Mouse (Mus musculus): ENCODE measurements around the gene Muc2. TPM values are rescaled to one million over a fixed set of nuclear protein-coding genes. Genes with fewer than 3 reads are reported as not detected.

Gene Muc2
- polyA plus RNA-seq (2014; fragmentation: Illumina TruSeq; extraction: RNeasy Lipid Tissue Mini Kit (QIAGEN cat#74804)), result not detected

GRCm38 (mm10) chr7:141690040-141690439 is at the start of gene Muc2:
TSS of gene Muc2 (plus strand) at chr7:141690340.

DNA sequence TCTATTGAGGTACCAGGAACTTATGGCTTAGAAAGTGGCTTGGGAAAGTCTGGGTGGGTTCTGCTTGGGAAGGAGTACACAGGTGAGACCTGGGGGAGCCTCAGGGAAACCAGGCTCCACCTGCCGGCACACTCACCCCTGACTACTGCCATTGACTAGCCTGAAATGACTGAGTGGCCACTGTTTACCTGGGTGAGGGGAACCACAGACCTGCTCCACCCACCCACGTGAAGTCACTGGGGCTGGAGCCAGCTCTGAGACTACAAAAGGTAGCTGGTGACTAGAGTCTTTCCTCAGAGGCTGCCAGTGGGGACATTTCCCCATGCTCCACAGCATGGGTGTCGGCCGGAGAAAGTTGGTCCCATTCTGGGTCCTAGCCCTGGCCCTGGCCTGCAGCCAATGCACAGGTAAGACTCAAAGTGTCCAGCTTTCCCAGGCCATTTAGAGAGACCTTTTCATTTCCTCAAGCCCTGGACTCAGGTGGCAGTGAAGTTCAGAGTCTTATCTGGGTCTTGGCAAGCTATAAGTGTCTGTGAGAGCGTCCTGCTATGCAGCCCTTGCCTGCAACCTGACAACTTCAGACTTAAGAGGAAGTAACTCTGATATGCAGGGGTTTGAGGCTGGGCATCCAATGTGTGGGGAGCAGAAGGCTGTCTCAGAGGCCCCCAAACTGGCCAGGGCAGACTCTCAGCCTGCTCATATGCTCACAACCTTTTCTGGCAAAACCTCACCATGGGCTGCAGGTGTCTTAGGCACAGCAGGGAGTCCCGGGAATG is 98.7 kb downstream of the Muc2 start, which contains the start of gene Muc5ac:
Gene Muc5ac, plus strand, starts transcription at position 296 of the 776 bp plus-strand sequence.

Other genes starting within 250 kb of the Muc2 start
- not detected for gene Pidd1, start 246.3 kb upstream of the Muc2 start, polyA plus RNA-seq (2014; fragmentation: Illumina TruSeq; extraction: RNeasy Lipid Tissue Mini Kit (QIAGEN cat#74804))
- 15.0 TPM for gene Rplp2, start 243.0 kb upstream of the Muc2 start, polyA plus RNA-seq (2014; fragmentation: Illumina TruSeq; extraction: RNeasy Lipid Tissue Mini Kit (QIAGEN cat#74804))
- gene Pnpla2, start 235.1 kb upstream of the Muc2 start, polyA plus RNA-seq (2014; fragmentation: Illumina TruSeq; extraction: RNeasy Lipid Tissue Mini Kit (QIAGEN cat#74804)), result 1.3 TPM
- not detected for gene Cracr2b, start 229.2 kb upstream of the Muc2 start, polyA plus RNA-seq (2014; fragmentation: Illumina TruSeq; extraction: RNeasy Lipid Tissue Mini Kit (QIAGEN cat#74804))
- gene Cd151, start 222.9 kb upstream of the Muc2 start, polyA plus RNA-seq (2014; fragmentation: Illumina TruSeq; extraction: RNeasy Lipid Tissue Mini Kit (QIAGEN cat#74804)), result 45.2 TPM
- 2.4 TPM for gene Polr2l, start 215.2 kb upstream of the Muc2 start, polyA plus RNA-seq (2014; fragmentation: Illumina TruSeq; extraction: RNeasy Lipid Tissue Mini Kit (QIAGEN cat#74804))
- 6.2 TPM for gene Tspan4, start 215.1 kb upstream of the Muc2 start, polyA plus RNA-seq (2014; fragmentation: Illumina TruSeq; extraction: RNeasy Lipid Tissue Mini Kit (QIAGEN cat#74804))
- 3.6 TPM for gene Chid1, start 150.5 kb upstream of the Muc2 start, polyA plus RNA-seq (2014; fragmentation: Illumina TruSeq; extraction: RNeasy Lipid Tissue Mini Kit (QIAGEN cat#74804))
- 72.3 TPM for gene Ap2a2, start 128.2 kb upstream of the Muc2 start, polyA plus RNA-seq (2014; fragmentation: Illumina TruSeq; extraction: RNeasy Lipid Tissue Mini Kit (QIAGEN cat#74804))
- not detected for gene Muc6, start 35.0 kb upstream of the Muc2 start, polyA plus RNA-seq (2014; fragmentation: Illumina TruSeq; extraction: RNeasy Lipid Tissue Mini Kit (QIAGEN cat#74804))
- 0.09 TPM for gene Muc5ac, start 98.6 kb downstream of the Muc2 start, polyA plus RNA-seq (2014; fragmentation: Illumina TruSeq; extraction: RNeasy Lipid Tissue Mini Kit (QIAGEN cat#74804))
- 0.17 TPM for gene Muc5b, start 148.7 kb downstream of the Muc2 start, polyA plus RNA-seq (2014; fragmentation: Illumina TruSeq; extraction: RNeasy Lipid Tissue Mini Kit (QIAGEN cat#74804))
- 38.5 TPM for gene Tollip, start 228.2 kb downstream of the Muc2 start, polyA plus RNA-seq (2014; fragmentation: Illumina TruSeq; extraction: RNeasy Lipid Tissue Mini Kit (QIAGEN cat#74804))

Measured in ovary, adult 10 weeks (tissue).